Comparison of ENCODE assay signal across 8 mouse cellular contexts in the genomic region with DNA sequence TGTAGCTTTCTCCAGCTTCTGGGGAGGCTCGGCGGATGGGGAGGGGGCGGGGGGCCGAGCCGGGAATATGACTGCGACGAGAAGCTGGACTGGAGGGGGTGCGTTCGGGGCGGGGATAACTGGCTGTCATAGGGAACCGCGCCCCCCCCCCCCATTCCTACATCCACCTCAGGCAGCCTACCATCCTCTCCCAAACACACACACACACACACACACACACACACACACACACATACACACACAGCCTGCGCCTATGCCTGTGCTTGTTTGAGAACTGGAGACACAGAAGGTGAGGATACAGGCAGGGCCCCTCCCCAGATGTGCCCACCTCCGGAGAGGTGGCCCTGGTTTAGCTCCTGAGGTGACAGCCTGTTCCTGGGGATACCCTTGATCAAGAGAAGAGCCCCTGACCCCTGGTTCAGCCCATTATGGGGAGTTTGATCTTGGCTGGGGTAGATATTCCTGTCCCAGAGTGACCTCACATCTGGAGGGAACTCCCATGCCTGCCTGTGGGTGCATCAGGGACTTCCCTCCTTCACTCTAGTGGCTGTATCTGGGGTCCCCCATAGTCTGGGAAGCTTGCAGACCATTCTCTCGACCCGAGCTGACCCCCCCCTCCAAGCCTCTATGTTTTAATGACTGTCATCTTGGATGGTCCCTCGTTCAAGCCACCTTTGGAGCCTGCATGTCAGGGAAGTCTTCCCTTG. TPM values are rescaled to one million over a fixed set of nuclear protein-coding genes. Genes with fewer than 3 reads are reported as not detected.
DNase-seq lines count a peak whose midpoint lies in the region; ATAC-seq lines count a peak whose summit lies in the region.

No protein-coding gene starts in this region.

- no peak for DNase-seq in heart, postnatal 10 days
- DNase-seq in testis, postnatal 10 days (ENCODE audit: low spot score), result no peak
- no peak for DNase-seq in thymus, postnatal 10 days (ENCODE audit: low spot score in 2 of 2)
- DNase-seq in frontal cortex, postnatal 25 days (ENCODE audit: low spot score in 2 of 2), result no peak

- 9% methylated on average over 14 of the region's 17 CpGs for WGBS in heart, embryonic 15.5 days
- 24% methylated on average over 5 of the region's 17 CpGs for WGBS in hindbrain, embryonic 13.5 days
- WGBS in midbrain, embryonic 15.5 days, result 7% methylated on average over 14 of the region's 17 CpGs

- no peaks in the 10 kb centered on the region for H3K9me3 ChIP-seq in heart, embryonic 15.5 days (replicated peaks)
- H3K9me3 ChIP-seq in hindbrain, embryonic 13.5 days, result no peaks in the 10 kb centered on the region
- H3K9me3 ChIP-seq in midbrain, embryonic 15.5 days, result no peaks in the 10 kb centered on the region

- H3K4me1 ChIP-seq in heart, embryonic 15.5 days (replicated peaks), result peaks cover 16% of the 10 kb centered on the region
- H3K4me1 ChIP-seq in brown adipose tissue, adult 24 weeks (ENCODE audit: control insufficient read depth, insufficient read depth, insufficient read length, low read length), result no peaks in the 10 kb centered on the region
- peaks cover 79% of the 10 kb centered on the region for H3K4me1 ChIP-seq in hindbrain, embryonic 13.5 days (replicated peaks)
- H3K4me1 ChIP-seq in midbrain, embryonic 15.5 days, result peaks cover 74% of the 10 kb centered on the region

- peak overlapping the region; percentile 97 for H3K4me2 ChIP-seq in heart, embryonic 15.5 days
- peak overlapping the region; percentile 68 for H3K4me2 ChIP-seq in hindbrain, embryonic 13.5 days
- H3K4me2 ChIP-seq in midbrain, embryonic 15.5 days, result peak overlapping the region; percentile 77

- intact Hi-C loops in heart, postnatal 10 days (cut with DNase I), result no loop called here

- peaks cover 75% of the 10 kb centered on the region for H3K27me3 ChIP-seq in heart, embryonic 15.5 days
- 0 out of 2 replicates have a peak, but pooled peaks cover 5% of the 10 kb centered on the region for H3K27me3 ChIP-seq in hindbrain, embryonic 13.5 days
- H3K27me3 ChIP-seq in midbrain, embryonic 15.5 days (replicated peaks), result no peaks in the 10 kb centered on the region

- peak overlapping the region; percentile 56 for H3K4me3 ChIP-seq in heart, embryonic 15.5 days
- H3K4me3 ChIP-seq in brown adipose tissue, adult 24 weeks (ENCODE audit: insufficient read depth, low read depth, low read length), result peak overlapping the region; percentile 38
- peak overlapping the region; percentile 78 for H3K4me3 ChIP-seq in hindbrain, embryonic 13.5 days
- peak overlapping the region; percentile 90 for H3K4me3 ChIP-seq in midbrain, embryonic 15.5 days

- ATAC-seq in heart, embryonic 15.5 days (replicated peaks; ENCODE audit: insufficient number of reproducible peaks, insufficient read depth, low FRiP score, low read depth), result no peak
- peak; percentile 37 for ATAC-seq in hindbrain, embryonic 13.5 days (ENCODE audit: low FRiP score)
- peak; percentile 38 for ATAC-seq in midbrain, embryonic 15.5 days (replicated peaks)

- no peak overlapping the region for H3K27ac ChIP-seq in heart, embryonic 15.5 days
- H3K27ac ChIP-seq in brown adipose tissue, adult 24 weeks (replicated peaks; ENCODE audit: low read depth, low read length), result no peak overlapping the region
- peak overlapping the region; percentile 96 for H3K27ac ChIP-seq in hindbrain, embryonic 13.5 days
- peak overlapping the region; percentile 96 for H3K27ac ChIP-seq in midbrain, embryonic 15.5 days

- peak overlapping the region; percentile 61 for H3K9ac ChIP-seq in heart, embryonic 15.5 days
- peak overlapping the region; percentile 96 for H3K9ac ChIP-seq in hindbrain, embryonic 13.5 days
- peak overlapping the region; percentile 89 for H3K9ac ChIP-seq in midbrain, embryonic 15.5 days

- H3K36me3 ChIP-seq in heart, embryonic 15.5 days, result no peaks in the 10 kb centered on the region
- peaks cover 13% of the 10 kb centered on the region; the same call in 1 of the 2 replicates for H3K36me3 ChIP-seq in hindbrain, embryonic 13.5 days
- no peaks in the 10 kb centered on the region for H3K36me3 ChIP-seq in midbrain, embryonic 15.5 days (replicated peaks)

RNA-seq across cellular contexts. Expression of a gene that starts 0.9 kb away (rescaled TPM):
- 1.4 and 2.4 TPM in 2 replicates for polyA plus RNA-seq in heart, embryonic 15.5 days (2015; fragmentation: Nextera tagmentation; extraction: Ambion mirVana)
- under 1 TPM; 0.69 to 0.72 TPM for total RNA-seq in heart, postnatal 10 days (2021)
- polyA plus RNA-seq in brown adipose tissue, adult 24 weeks (2012; ENCODE audit: insufficient read depth, insufficient read length, missing spikeins), result not detected in 2 replicates
- polyA plus RNA-seq in hindbrain, embryonic 13.5 days (2015; fragmentation: Nextera tagmentation; extraction: Ambion mirVana), result 58.3 and 63.0 TPM in 2 replicates
- polyA plus RNA-seq in midbrain, embryonic 15.5 days (2015; fragmentation: Nextera tagmentation; extraction: Ambion mirVana), result 64.0 and 65.9 TPM in 2 replicates

RNA-seq across cellular contexts. Expression of a gene that starts 19.7 kb away (rescaled TPM):
- polyA plus RNA-seq in heart, embryonic 15.5 days (2015; fragmentation: Nextera tagmentation; extraction: Ambion mirVana), result 112 and 125 TPM in 2 replicates
- total RNA-seq in heart, postnatal 10 days (2021), result 10 to 100 TPM; 28.7 to 29.6 TPM
- polyA plus RNA-seq in brown adipose tissue, adult 24 weeks (2012; ENCODE audit: insufficient read depth, insufficient read length, missing spikeins), result 1.9 TPM in 1 of 2 replicates, not detected in the other
- 97.6 and 102 TPM in 2 replicates for polyA plus RNA-seq in hindbrain, embryonic 13.5 days (2015; fragmentation: Nextera tagmentation; extraction: Ambion mirVana)
- 49.0 and 56.9 TPM in 2 replicates for polyA plus RNA-seq in midbrain, embryonic 15.5 days (2015; fragmentation: Nextera tagmentation; extraction: Ambion mirVana)

RNA-seq across cellular contexts. Expression of a gene that starts 30.8 kb away (rescaled TPM):
- polyA plus RNA-seq in heart, embryonic 15.5 days (2015; fragmentation: Nextera tagmentation; extraction: Ambion mirVana), result 17.7 and 24.7 TPM in 2 replicates
- total RNA-seq in heart, postnatal 10 days (2021), result 10 to 100 TPM; 39.2 to 40.2 TPM
- polyA plus RNA-seq in brown adipose tissue, adult 24 weeks (2012; ENCODE audit: insufficient read depth, insufficient read length, missing spikeins), result 14.9 and 17.4 TPM in 2 replicates
- polyA plus RNA-seq in hindbrain, embryonic 13.5 days (2015; fragmentation: Nextera tagmentation; extraction: Ambion mirVana), result 134 and 145 TPM in 2 replicates
- 114 and 119 TPM in 2 replicates for polyA plus RNA-seq in midbrain, embryonic 15.5 days (2015; fragmentation: Nextera tagmentation; extraction: Ambion mirVana)

RNA-seq across cellular contexts. Expression of a gene that starts 34.2 kb away (rescaled TPM):
- not detected in 2 replicates for polyA plus RNA-seq in heart, embryonic 15.5 days (2015; fragmentation: Nextera tagmentation; extraction: Ambion mirVana)
- 1 to 10 TPM; 4.7 to 5.5 TPM for total RNA-seq in heart, postnatal 10 days (2021)
- polyA plus RNA-seq in brown adipose tissue, adult 24 weeks (2012; ENCODE audit: insufficient read depth, insufficient read length, missing spikeins), result not detected in 2 replicates
- not detected in 2 replicates for polyA plus RNA-seq in hindbrain, embryonic 13.5 days (2015; fragmentation: Nextera tagmentation; extraction: Ambion mirVana)
- polyA plus RNA-seq in midbrain, embryonic 15.5 days (2015; fragmentation: Nextera tagmentation; extraction: Ambion mirVana), result not detected in 2 replicates

RNA-seq across cellular contexts. Expression of a gene that starts 46.2 kb away (rescaled TPM):
- polyA plus RNA-seq in heart, embryonic 15.5 days (2015; fragmentation: Nextera tagmentation; extraction: Ambion mirVana), result 1.6 and 2.2 TPM in 2 replicates
- 100 to 1,000 TPM in 1 of 2 experiments, 10 to 100 TPM in 1; 74.8 to 238 TPM for total RNA-seq in heart, postnatal 10 days (2021)
- 4,943 and 5,428 TPM in 2 replicates for polyA plus RNA-seq in brown adipose tissue, adult 24 weeks (2012; ENCODE audit: insufficient read depth, insufficient read length, missing spikeins)
- polyA plus RNA-seq in hindbrain, embryonic 13.5 days (2015; fragmentation: Nextera tagmentation; extraction: Ambion mirVana), result 1.6 and 2.1 TPM in 2 replicates
- polyA plus RNA-seq in midbrain, embryonic 15.5 days (2015; fragmentation: Nextera tagmentation; extraction: Ambion mirVana), result 1.5 and 1.8 TPM in 2 replicates

Comparison
In these comparisons a context has a peak if more than half of its experiments do, and no peak if none do; other contexts are left out.
1. H3K27ac ChIP-seq: peak in hindbrain, embryonic 13.5 days (single experiment) and midbrain, embryonic 15.5 days (single experiment); none in heart, embryonic 15.5 days (single experiment) and brown adipose tissue, adult 24 weeks (single experiment).
2. H3K4me3 ChIP-seq: peak in every context shown above with its lines; median percentile 90 in midbrain, embryonic 15.5 days; 78 in hindbrain, embryonic 13.5 days; 56 in heart, embryonic 15.5 days; 38 in brown adipose tissue, adult 24 weeks.
3. RNA of a gene that starts 0.9 kb away (polyA plus RNA-seq): 64.0 to 65.9 TPM in midbrain, embryonic 15.5 days and 58.3 to 63.0 TPM in hindbrain, embryonic 13.5 days; 1.4 to 2.4 TPM in heart, embryonic 15.5 days and not detected in brown adipose tissue, adult 24 weeks; every median in the first group is over 10 times any median in the second.
4. RNA of a gene that starts 19.7 kb away (polyA plus RNA-seq): 112 to 125 TPM in heart, embryonic 15.5 days, 97.6 to 102 TPM in hindbrain, embryonic 13.5 days and 49.0 to 56.9 TPM in midbrain, embryonic 15.5 days; 1.9 TPM in brown adipose tissue, adult 24 weeks; every median in the first group is over 10 times any median in the second.
5. Peak in every context shown above with its lines, with median percentiles within 50 percentile points of each other: H3K4me2 ChIP-seq and H3K9ac ChIP-seq.